Mouse (Mus musculus) central nervous system, embryonic 14 days (tissue): Measurements from ENCODE around the gene Mcm7. TPM values are rescaled to one million over a fixed set of nuclear protein-coding genes. Genes with fewer than 3 reads are reported as not detected.

ENCODE experiments used
- polyA plus RNA-seq: library from polyadenylated mRNA; depleted of rRNA; stranded (reverse); fragments of >200 nt; gene quantifications from 2 replicates; pipeline ENCODE4 v1.2.3, GENCODE M21; 2012; rRNA removed

Gene Mcm7
- polyA plus RNA-seq: 156 and 192 TPM in 2 replicates

DNA sequence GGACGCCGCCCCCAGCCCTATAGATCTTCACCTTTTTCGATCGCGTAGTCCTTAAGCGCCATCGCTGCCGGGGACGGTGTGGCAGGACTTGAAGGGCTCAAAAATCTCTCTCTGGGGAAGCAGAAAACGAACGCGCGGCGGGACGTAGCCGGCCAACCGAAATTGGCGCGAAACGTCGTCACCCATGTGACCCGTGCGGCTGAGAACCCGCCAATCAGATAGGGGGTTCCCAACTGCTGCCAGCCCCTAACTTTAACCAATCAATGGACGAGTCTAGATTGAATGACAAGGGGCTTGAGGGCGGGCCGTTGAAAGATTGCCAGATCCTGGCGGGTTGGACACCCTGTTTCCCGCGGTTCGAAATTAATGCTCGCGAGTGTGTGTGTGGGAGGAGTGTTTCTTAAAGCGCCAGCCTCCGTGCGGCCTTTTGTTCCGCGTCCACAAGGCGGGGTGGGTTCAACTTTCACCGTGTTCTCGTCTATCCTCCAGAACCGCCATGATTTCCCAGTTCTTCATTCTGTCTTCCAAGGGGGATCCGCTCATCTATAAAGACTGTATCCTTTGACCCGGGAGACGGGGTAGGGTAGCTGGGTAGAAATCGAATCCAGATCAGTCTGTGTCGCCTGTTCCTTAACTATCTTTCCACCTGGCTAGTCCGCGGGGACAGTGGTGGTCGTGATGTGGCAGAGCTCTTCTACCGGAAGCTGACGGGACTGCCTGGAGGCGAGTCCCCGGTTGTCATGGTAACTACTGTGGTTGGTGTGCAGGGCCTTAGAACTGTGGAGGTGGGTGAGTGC is at the start of gene Mcm7, which contains the start of gene Ap4m1:
Gene Mcm7, minus strand, starts transcription at position 728 of the 797 bp plus-strand sequence.
Gene Ap4m1, plus strand, starts transcription at position 308 of the 797 bp plus-strand sequence.

DNA sequence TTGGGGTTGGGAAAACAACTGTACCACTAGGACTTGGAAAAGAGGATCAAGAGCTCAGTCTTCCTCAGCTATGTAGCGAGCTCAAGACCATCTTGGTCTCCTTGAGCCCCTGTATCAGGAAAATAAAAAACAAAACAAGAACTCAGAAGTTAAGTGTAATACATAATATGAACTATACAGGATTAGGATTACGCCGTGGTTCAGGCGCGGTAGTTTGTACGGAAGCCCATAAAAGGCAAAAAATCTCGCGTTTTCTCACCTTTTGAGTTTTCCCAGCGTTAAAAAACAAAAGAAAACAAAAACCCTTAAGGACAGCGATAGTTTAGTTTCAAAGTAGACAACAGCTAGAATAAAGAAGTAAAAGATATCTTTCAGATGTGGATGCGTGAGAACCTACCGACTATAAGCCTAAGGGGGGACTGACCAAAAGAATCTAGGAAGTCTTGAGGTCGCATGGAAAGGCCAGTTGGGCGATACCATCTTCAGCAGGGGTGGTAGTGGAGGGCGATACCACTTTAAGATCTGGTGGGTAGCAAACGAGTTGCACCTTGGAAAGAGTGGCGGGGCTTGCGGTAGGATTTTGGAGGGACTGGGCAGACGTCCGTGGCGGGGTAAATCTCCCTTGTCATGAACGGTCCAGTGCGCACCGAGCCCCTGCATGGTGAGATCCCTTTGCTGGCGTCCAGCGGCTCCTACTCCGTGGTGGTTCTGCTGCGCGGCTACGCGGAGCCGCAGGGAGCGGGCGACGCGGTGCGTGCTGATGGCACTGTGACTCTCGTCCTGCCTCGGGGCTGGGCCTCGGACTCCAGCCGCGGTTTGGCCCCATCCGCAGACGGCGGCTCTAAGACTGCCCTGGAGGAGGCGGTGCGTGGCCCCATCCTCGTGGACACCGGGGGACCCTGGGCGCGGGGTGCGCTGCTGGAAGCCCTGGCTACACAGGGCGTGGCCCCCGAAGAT is 21.8 kb upstream of the Mcm7 start, which contains the start of gene Mblac1:
Gene Mblac1, plus strand, starts transcription at position 544 of the 957 bp plus-strand sequence.

DNA sequence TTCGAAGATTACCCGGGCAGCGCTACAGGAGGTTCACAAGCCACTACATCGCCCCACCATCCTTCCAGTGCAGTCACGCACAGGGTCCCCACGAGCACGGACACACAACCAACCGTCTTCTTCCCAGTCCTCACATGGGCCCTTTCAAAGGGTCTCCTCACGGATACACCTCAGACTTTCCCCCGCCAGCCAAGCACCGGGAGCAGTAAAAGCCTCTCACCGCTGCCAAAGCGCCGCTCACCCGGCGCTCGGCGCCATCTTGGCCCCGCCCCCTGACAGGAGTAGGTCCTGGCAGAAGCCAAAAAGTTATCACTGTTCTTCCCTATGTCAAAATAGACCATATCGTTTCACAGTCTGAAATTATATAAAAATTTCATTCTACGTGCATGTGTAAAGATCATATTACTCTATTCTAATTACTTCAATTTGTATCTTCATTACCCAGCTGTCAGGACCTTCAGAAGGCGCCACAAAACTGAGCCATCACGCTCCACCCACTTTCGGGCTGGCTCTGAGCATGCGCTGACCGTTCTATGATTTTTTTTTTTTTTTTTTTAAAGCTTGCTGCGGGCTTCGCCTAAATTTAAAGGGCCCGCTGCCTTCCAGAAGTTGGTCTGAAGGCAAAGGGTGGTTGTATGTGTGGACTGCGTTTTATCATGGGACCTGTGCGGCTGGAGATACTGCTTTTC is 14.9 kb upstream of the Mcm7 start, which contains the start of the genes Taf6 and Cnpy4:
Gene Taf6, minus strand, starts transcription at position 502 of the 689 bp plus-strand sequence.
Gene Cnpy4, plus strand, starts transcription at position 536 of the 689 bp plus-strand sequence.

DNA sequence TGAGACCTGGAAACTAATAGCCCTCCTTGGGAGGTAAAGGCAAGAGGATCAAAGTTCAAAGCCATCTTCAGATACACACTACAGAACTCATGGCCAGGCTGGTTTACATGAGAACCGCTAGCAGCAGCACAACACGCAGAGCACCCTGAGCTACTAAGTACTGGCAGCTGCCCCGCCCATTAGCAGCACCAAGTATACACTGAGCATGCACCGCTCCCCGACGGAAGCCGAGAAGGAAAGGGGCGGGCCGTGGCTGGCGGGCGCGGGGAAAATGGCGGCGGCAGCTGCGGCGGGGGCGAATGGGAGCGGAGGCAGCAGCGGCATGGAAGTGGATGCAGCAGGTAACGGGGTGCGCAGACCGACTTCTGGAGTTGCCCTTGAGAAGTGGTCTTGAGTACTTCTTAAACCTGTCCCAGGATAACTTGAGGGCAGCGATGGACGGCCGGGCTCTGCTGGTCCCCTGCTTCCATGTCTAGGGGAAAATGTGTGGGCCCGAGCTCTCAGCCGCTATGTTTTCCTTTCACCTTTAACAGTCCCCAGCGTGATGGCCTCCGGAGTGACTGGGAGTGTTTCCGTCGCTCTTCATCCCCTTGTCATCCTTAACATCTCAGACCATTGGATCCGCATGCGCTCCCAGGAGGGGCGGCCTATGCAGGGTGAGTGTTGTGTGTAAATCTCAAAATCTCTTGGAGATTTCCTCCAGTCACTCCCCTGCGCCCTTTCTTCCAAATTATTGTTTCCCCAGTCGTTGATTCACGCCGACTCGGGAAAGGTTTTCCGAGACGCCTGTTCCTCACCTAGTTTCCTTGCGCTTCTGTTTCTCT is 11.2 kb downstream of the Mcm7 start, which contains the start of gene Cops6:
Gene Cops6, plus strand, starts transcription at position 230 of the 824 bp plus-strand sequence.

DNA sequence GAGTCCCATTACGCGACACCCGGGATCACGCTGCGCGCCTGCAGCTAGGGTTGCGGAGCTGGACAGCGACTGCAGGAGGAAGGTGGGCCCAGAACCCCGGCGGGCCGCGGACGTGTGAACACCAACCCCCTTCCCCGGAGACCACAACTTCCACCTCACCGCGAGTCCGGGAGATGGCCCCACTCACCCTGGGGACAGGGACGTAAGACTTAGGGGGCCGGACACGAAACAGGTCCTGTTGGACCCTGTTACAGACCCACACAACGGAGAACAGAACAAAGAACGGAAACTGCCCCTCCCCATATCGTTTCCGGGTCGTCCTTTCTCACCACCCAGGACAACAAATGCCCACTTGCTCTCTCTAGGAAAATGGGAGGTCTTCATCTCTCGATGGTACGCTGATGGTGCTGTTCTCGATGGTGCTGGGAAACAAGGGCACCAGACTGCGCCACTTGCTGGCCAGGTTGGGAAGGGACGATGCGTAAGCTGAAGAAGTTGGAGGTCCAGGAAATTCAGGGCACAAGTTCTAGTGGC is 16.7 kb downstream of the Mcm7 start, which contains the start of gene Zfp113:
Gene Zfp113, minus strand, starts transcription at position 302 of the 534 bp plus-strand sequence.

DNA sequence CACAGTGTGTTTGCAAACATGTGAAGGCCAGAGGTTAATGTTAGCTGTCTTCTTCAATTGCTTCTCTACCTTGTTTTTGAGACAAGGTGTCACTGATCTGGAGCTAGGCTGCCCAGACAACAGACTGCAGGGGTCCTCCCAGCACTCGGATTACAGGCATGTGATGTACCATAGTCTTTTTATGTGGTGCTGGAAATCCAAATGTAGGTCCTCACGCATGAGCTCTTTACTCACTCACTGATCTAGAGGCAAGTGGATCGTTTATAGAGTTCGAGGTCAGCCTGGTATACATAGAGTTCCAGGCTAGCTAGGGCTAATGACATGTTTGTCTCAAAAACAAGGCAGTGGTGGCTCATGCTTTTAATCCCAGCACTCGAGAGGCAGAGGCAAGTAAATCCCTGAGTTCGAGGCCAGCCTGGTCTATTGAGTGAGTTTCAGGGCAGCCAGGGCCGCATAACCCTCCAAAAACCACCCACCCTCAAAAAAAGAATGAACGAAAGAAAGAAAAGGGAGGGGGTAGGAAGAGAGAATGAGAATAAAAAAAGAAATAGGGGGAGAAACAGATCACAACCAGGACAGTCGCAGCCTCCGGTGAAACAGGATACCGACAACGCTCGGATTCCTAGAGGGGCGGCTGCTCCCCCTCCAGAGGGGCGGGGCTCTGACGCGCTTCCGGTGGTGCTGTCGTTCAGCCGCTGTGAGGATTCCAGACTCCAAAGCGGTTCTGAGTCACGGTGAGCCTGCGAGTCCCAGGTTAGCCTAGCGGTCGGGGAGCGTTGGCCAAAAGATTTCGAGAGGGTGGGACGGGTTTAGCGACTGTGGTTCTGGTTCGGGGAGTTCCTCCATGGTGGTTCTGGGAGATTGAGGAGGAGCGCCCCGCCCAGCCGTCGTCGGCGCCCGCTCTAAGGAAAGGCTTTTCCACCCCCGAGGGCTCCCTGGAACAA is 55.7 kb downstream of the Mcm7 start, which contains the start of gene Zscan21:
Gene Zscan21, plus strand, starts transcription at position 649 of the 944 bp plus-strand sequence.

Other genes with a start within 250 kb of the Mcm7 start
- gene Gjc3, start 209.3 kb downstream of the Mcm7 start, polyA plus RNA-seq: 0.38 and 0.71 TPM in 2 replicates
- not detected in 2 replicates for gene Azgp1, start 190.9 kb downstream of the Mcm7 start, polyA plus RNA-seq
- gene Smok3a, start 151.2 kb downstream of the Mcm7 start, polyA plus RNA-seq: not detected in 2 replicates
- gene Smok3b, start 151.0 kb downstream of the Mcm7 start, polyA plus RNA-seq: not detected in 2 replicates
- not detected in 2 replicates for gene Smok3c, start 119.2 kb downstream of the Mcm7 start, polyA plus RNA-seq
- 16.6 and 18.9 TPM in 2 replicates for gene Zkscan1, start 87.3 kb downstream of the Mcm7 start, polyA plus RNA-seq
- 66.8 and 74.4 TPM in 2 replicates for gene Zscan21, start 55.5 kb downstream of the Mcm7 start, polyA plus RNA-seq
- gene Zfp113, start 16.7 kb downstream of the Mcm7 start, polyA plus RNA-seq: 10.6 and 11.5 TPM in 2 replicates
- 134 and 138 TPM in 2 replicates for gene Cops6, start 11.4 kb downstream of the Mcm7 start, polyA plus RNA-seq
- gene Ap4m1, start 420 bp downstream of the Mcm7 start, polyA plus RNA-seq: 67.2 TPM in 2 replicates
- 88.3 and 101 TPM in 2 replicates for gene Taf6, start 15.0 kb upstream of the Mcm7 start, polyA plus RNA-seq
- 32.2 and 35.5 TPM in 2 replicates for gene Cnpy4, start 15.1 kb upstream of the Mcm7 start, polyA plus RNA-seq
- gene Mblac1, start 21.9 kb upstream of the Mcm7 start, polyA plus RNA-seq: 8.7 and 9.9 TPM in 2 replicates
- gene Nxpe5, start 53.5 kb upstream of the Mcm7 start, polyA plus RNA-seq: 0.04 and 0.05 TPM in 2 replicates
- 136 and 141 TPM in 2 replicates for gene Lamtor4, start 83.1 kb upstream of the Mcm7 start, polyA plus RNA-seq
- 137 and 147 TPM in 2 replicates for gene BC037034, start 91.6 kb upstream of the Mcm7 start, polyA plus RNA-seq
- 0.70 and 0.85 TPM in 2 replicates for gene Gal3st4, start 100.4 kb upstream of the Mcm7 start, polyA plus RNA-seq
- 0.50 and 0.59 TPM in 2 replicates for gene Gm43720, start 107.5 kb upstream of the Mcm7 start, polyA plus RNA-seq
- gene Gpc2, start 107.6 kb upstream of the Mcm7 start, polyA plus RNA-seq: 623 and 676 TPM in 2 replicates
- gene Stag3, start 107.8 kb upstream of the Mcm7 start, polyA plus RNA-seq: 19.5 and 20.7 TPM in 2 replicates
- 0.09 and 0.14 TPM in 2 replicates for gene Pvrig, start 169.5 kb upstream of the Mcm7 start, polyA plus RNA-seq